Mouse (Mus musculus) T-helper 1 cell (primary cell): ENCODE results near the gene Itpripl2.

ENCODE experiments used
- in situ Hi-C: fragments of 300-600 bp; cut with MboI, MseI; formaldehyde crosslinking; loops from one replicate; pipeline ENCODE4 v1.15.1; 2025; ENCODE audit warnings: high pct_unique_total_duplicates

The Itpripl2 gene

GRCm38 (mm10) chr7:118488060-118488664, 3.6 kb downstream of the Itpripl2 start:
- in situ Hi-C loops = no loop called here

- in situ Hi-C loops = no loop called here
Observed at GRCm38 (mm10) chr7:118486917-118487316, 4.9 kb downstream of the Itpripl2 start.

GRCm38 (mm10) chr7:118483996-118484395, 7.8 kb downstream of the Itpripl2 start:
- in situ Hi-C loops = no loop called here

GRCm38 (mm10) chr7:118482001-118482400, 9.8 kb downstream of the Itpripl2 start:
- in situ Hi-C loops = no loop called here

- in situ Hi-C loops = no loop called here
Observed at GRCm38 (mm10) chr7:118481047-118481810, 10.5 kb downstream of the Itpripl2 start.

GRCm38 (mm10) chr7:118480160-118480709, 11.5 kb downstream of the Itpripl2 start:
- in situ Hi-C loops = no loop called here

- in situ Hi-C loops = no loop called here
Observed at GRCm38 (mm10) chr7:118478835-118479312, 12.9 kb downstream of the Itpripl2 start.

GRCm38 (mm10) chr7:118476428-118476827, 15.3 kb downstream of the Itpripl2 start:
- in situ Hi-C loops = no loop called here

GRCm38 (mm10) chr7:118475008-118475705, 16.6 kb downstream of the Itpripl2 start:
- in situ Hi-C loops = no loop called here

GRCm38 (mm10) chr7:118472886-118473285, 18.9 kb downstream of the Itpripl2 start:
- in situ Hi-C loops = no loop called here

- in situ Hi-C loops = no loop called here
Observed at GRCm38 (mm10) chr7:118468060-118468459, 23.7 kb downstream of the Itpripl2 start.

GRCm38 (mm10) chr7:118464432-118464831, 27.3 kb downstream of the Itpripl2 start:
- in situ Hi-C loops = no loop called here

GRCm38 (mm10) chr7:118462818-118463762, 28.7 kb downstream of the Itpripl2 start:
- in situ Hi-C loops = no loop called here

GRCm38 (mm10) chr7:118461400-118462136, 30.2 kb downstream of the Itpripl2 start:
- in situ Hi-C loops = no loop called here

GRCm38 (mm10) chr7:118453722-118454121, 38.1 kb downstream of the Itpripl2 start:
- in situ Hi-C loops = no loop called here

- in situ Hi-C loops = no loop called here
Observed at GRCm38 (mm10) chr7:118452940-118453339, 38.8 kb downstream of the Itpripl2 start.

GRCm38 (mm10) chr7:118448134-118448967, 43.4 kb downstream of the Itpripl2 start, which contains the start of gene Syt17:
Gene Syt17 (minus strand): TSS chr7:118448222.
- in situ Hi-C loops = no loop called here

GRCm38 (mm10) chr7:118447291-118448133, 44.3 kb downstream of the Itpripl2 start:
- in situ Hi-C loops = no loop called here
